Mouse (Mus musculus) spleen, embryonic (tissue): Measurements from ENCODE around the gene Cmbl.

Experiments used
- CTCF ChIA-PET: fragments of 350-600 bp; sonication (Branson Sonifier 250); formaldehyde crosslinking; loops from one replicate; lab custom pipeline; 2022; lab: Charles Lee

The Cmbl gene

GRCm38 (mm10) chr15:31613826-31614453 lies 48.8 kb downstream of the Cmbl start:
- CTCF ChIA-PET = interaction anchor here (0.9 kb wide), 1 partner anchor 19 kb away, joined by 3 read pairs; no protein-coding TSS in a partner anchor

GRCm38 (mm10) chr15:31614666-31615065 lies 49.5 kb downstream of the Cmbl start:
- CTCF ChIA-PET = no interaction called here

- CTCF ChIA-PET = no interaction called here
These were observed 52.1 kb downstream of the Cmbl start for GRCm38 (mm10) chr15:31617261-31617660.

GRCm38 (mm10) chr15:31619521-31619920 lies 54.3 kb downstream of the Cmbl start:
- CTCF ChIA-PET = no interaction called here

GRCm38 (mm10) chr15:31627277-31628154 lies 62.3 kb downstream of the Cmbl start:
- CTCF ChIA-PET = no interaction called here

GRCm38 (mm10) chr15:31628180-31628579 lies 63.0 kb downstream of the Cmbl start:
- CTCF ChIA-PET = no interaction called here

GRCm38 (mm10) chr15:31629556-31629955 lies 64.4 kb downstream of the Cmbl start:
- CTCF ChIA-PET = no interaction called here

GRCm38 (mm10) chr15:31631396-31631858 lies 66.2 kb downstream of the Cmbl start:
- CTCF ChIA-PET = no interaction called here

- CTCF ChIA-PET = no interaction called here
These were observed 67.3 kb downstream of the Cmbl start for GRCm38 (mm10) chr15:31632478-31632877.

- CTCF ChIA-PET = no interaction called here
These were observed 69.4 kb downstream of the Cmbl start for GRCm38 (mm10) chr15:31634582-31634981.

GRCm38 (mm10) chr15:31636091-31636595 lies 71.0 kb downstream of the Cmbl start:
- CTCF ChIA-PET = no interaction called here
